Mouse (Mus musculus) spleen, adult 2 months (tissue): ENCODE measurements around the gene Ttll11. TPM values are rescaled to one million over a fixed set of nuclear protein-coding genes. Genes with fewer than 3 reads are reported as not detected.

Source experiments
- DNase-seq, 2 experiments: peaks; one replicate each; pipeline versions ENCODE4 v3.0.0 to v3.0.0-alpha.2; 2012 to 2021; ENCODE audit warnings: low spot score in 2 of 2, low read depth in 1 of 2
- H3K27ac ChIP-seq: fragments of 200-500 bp; 2 replicates; pipeline ENCODE4 v1.5.1; 2012; ENCODE audit warnings: low read length, inconsistent platforms; ENCODE audit not compliant: insufficient read depth
- H3K27me3 ChIP-seq: fragments of 200-500 bp; 2 replicates; pipeline ENCODE4 v1.6.1; 2012; ENCODE audit warnings: mild to moderate bottlenecking, moderate library complexity, low read length, inconsistent platforms; ENCODE audit not compliant: control insufficient read depth, insufficient read depth
- H3K36me3 ChIP-seq: fragments of 200-500 bp; 2 replicates; pipeline ENCODE4 v1.6.1; 2012; ENCODE audit warnings: mild to moderate bottlenecking, low read length, inconsistent platforms; ENCODE audit not compliant: control insufficient read depth, insufficient read depth
- H3K4me1 ChIP-seq: fragments of 200-500 bp; 2 replicates; pipeline ENCODE4 v1.6.1; 2011; ENCODE audit warnings: inconsistent platforms; ENCODE audit not compliant: control insufficient read depth, insufficient read depth, insufficient read length
- H3K4me3 ChIP-seq: fragments of 200-500 bp; 2 replicates; pipeline ENCODE4 v1.5.1; 2011; ENCODE audit warnings: mild to moderate bottlenecking, inconsistent platforms; ENCODE audit not compliant: insufficient read depth, insufficient read length; ENCODE audit errors: extremely low read depth
- CTCF ChIP-seq: fragments of 200-500 bp; IDR thresholded peaks from 2 replicates; pipeline ENCODE4 v1.5.1; 2011; ENCODE audit warnings: mild to moderate bottlenecking, inconsistent platforms; ENCODE audit not compliant: insufficient read depth, insufficient read length, insufficient replicate concordance; ENCODE audit errors: extremely low read depth
- POLR2A ChIP-seq: fragments of 200-500 bp; IDR thresholded peaks from 2 replicates; pipeline ENCODE4 v1.6.1; 2011; ENCODE audit warnings: low read depth, low read length, inconsistent platforms
- WGBS: fragments of 180-500 bp; shearing (Covaris S2); methylation state at CpG from one replicate; pipeline ENCODE4 v1.1.7; 2018; 5-methylcytosine and 5-hydroxymethylcytosine counted together
- polyA plus RNA-seq: library from polyadenylated mRNA; depleted of rRNA; stranded (reverse); fragments of >200 nt; gene quantifications from 2 replicates; pipeline ENCODE4 v1.2.3, GENCODE M21; 2012

Ttll11 gene
- polyA plus RNA-seq, 1 experiment = 1.3 TPM

DNA sequence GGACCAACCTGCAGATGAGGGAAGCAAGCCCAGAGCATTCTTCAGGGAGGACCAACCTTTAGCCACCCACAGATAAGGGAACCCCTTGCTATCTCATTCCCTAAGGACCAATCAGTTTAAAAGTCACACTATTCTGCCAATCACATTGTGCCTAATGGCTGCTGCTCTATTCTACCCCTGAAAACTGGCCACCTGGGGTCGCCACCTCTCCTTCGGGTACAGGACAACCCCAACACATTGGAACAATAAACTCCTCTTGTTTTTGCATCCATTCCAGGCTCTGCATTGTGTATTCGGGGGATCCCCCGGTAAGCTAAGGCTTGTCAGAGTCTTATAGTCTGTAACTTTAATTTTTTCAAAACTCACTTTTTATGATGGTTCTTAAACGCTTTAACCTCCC lies 218.3 kb downstream of the Ttll11 start:
- Histone ChIP-seq H3K36me3 (no peaks in the 10 kb centered on the region), H3K27me3 (no peaks in the 10 kb centered on the region), H3K4me3 (no peak overlapping the region), H3K4me1 (no peaks in the 10 kb centered on the region; the same call in 1 of the 2 replicates), H3K27ac (no peak overlapping the region)
- WGBS = 87% methylated on average over 5 of the region's 5 CpGs
- no peak for DNase-seq
- no peak for TF ChIP-seq POLR2A
- TF ChIP-seq CTCF = no peak

DNA sequence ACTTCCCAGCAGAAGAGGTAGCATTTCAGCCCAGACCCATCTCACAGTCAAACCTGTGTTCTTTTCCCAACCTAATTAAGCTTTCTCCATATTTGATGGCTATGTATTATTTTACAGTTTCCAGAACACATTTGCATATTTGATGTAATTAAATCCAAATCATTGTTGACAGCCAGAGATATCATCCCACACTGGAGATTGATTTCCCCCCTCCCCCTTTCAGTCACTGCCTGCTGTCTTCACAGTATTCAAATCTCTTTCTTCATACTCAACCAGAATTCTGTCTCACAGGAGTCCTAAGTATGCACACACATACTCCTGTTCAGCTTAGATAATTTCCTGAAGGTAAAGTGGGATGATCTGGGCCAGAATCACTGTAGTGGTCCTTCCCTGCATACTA lies 218.8 kb downstream of the Ttll11 start:
- TF ChIP-seq CTCF (no peak), POLR2A (no peak)
- no peak overlapping the region for H3K4me3 ChIP-seq
- no peaks in the 10 kb centered on the region for H3K27me3 ChIP-seq

DNA sequence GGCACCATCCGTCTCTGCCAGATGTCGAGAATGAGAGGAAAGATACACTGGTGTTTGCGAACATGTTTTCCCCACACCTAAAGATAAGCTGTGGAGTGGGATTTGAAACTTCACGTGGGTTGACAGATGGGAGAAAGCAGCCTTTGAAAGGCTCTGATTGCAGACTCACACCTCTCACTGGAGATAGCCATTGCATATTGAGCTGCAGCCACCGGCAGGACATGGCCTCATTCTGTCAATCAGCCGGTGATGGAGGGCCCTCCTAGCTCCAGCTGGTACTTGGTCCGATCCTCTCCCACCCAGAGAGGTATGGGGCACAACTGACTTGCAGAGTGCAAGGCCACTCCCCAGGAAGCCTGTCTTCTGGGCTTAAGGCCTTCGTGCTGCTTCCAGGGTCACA lies 219.4 kb downstream of the Ttll11 start:
- peaks cover 5% of the 10 kb centered on the region; the same call in 1 of the 2 replicates for H3K4me1 ChIP-seq
- TF ChIP-seq POLR2A = no peak
- no peak for TF ChIP-seq CTCF
- H3K36me3 ChIP-seq = no peaks in the 10 kb centered on the region
- no peak overlapping the region for H3K4me3 ChIP-seq
- WGBS = 90% methylated on average over 8 of the region's 8 CpGs
- no peak for DNase-seq
- no peaks in the 10 kb centered on the region for H3K27me3 ChIP-seq
- no peak overlapping the region for H3K27ac ChIP-seq

More for the DNA sequence above, 218.8 kb downstream of the Ttll11 start:
- H3K4me1 ChIP-seq = peaks cover 3% of the 10 kb centered on the region; the same call in 1 of the 2 replicates
- H3K27ac ChIP-seq = no peak overlapping the region
- DNase-seq = no peak
- H3K36me3 ChIP-seq = no peaks in the 10 kb centered on the region

DNA sequence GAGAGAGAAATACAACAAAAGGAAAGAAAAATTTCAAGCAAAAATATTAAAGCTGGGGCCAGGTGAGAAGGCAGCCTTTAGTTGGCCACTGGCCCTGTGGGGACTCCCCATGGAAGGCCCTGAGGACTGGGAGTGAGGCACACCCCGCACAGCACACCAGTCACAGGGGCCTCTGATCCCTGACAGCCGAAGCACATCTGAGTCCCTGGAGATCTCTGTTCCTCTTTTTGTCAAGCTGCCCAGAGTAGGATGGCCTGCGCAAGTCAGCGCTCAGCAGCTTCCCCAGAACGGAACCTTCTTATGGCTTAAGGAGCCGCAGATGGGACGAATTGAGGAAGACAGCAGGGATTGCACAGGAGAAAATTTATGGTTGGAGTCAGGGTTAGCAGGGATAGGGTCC lies 223.2 kb downstream of the Ttll11 start:
- peak; percentile 21 to 40 for DNase-seq
- H3K4me3 ChIP-seq = no peak overlapping the region
- H3K27ac ChIP-seq = no peak overlapping the region
- TF ChIP-seq CTCF (no peak), POLR2A (no peak)
- no peaks in the 10 kb centered on the region for H3K36me3 ChIP-seq
- peaks cover 5% of the 10 kb centered on the region; the same call in 1 of the 2 replicates for H3K4me1 ChIP-seq
- no peaks in the 10 kb centered on the region for H3K27me3 ChIP-seq
- WGBS = 18% methylated on average over 7 of the region's 7 CpGs

DNA sequence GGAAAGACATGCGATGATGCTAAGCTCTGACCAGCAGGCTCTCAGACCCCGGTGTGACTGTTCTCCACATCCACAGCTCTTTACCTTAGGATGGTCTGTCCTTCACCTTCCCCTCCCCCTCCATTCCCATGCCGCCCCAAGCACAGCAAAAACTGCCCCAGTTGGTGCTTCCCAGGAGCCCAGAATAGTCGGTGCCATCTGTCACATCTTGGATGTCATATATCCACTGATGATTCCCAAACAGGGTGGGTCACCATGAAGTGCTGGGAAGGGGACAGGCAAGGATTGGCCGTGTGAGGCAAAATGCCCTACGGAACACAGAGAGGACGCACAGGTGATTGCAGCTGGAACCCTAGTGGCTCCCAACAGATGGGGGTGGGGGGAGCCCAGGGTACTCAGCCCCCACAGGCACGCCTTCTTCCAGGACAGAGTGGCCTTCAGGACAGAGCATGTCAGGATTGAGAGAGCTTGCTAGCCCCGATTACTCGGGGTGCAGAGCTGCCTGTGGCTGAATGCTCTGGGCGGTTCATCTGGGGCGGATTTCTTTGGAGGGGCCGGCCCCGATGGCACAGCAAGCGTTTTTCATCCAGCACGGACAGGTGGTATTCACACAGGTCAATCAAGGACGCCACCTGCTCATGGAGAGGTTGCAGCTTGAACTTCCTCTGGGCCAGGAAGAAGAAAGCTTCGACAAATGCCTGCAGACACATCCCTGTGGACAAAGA lies 227.8 kb downstream of the Ttll11 start:
- no peak for TF ChIP-seq POLR2A
- no peak for TF ChIP-seq CTCF
- Histone ChIP-seq H3K27me3 (no peaks in the 10 kb centered on the region), H3K36me3 (no peaks in the 10 kb centered on the region), H3K4me1 (peaks cover 5% of the 10 kb centered on the region; the same call in 1 of the 2 replicates), H3K4me3 (no peak overlapping the region), H3K27ac (no peak overlapping the region)
- WGBS = 87% methylated on average over 18 of the region's 18 CpGs
- DNase-seq = no peak

DNA sequence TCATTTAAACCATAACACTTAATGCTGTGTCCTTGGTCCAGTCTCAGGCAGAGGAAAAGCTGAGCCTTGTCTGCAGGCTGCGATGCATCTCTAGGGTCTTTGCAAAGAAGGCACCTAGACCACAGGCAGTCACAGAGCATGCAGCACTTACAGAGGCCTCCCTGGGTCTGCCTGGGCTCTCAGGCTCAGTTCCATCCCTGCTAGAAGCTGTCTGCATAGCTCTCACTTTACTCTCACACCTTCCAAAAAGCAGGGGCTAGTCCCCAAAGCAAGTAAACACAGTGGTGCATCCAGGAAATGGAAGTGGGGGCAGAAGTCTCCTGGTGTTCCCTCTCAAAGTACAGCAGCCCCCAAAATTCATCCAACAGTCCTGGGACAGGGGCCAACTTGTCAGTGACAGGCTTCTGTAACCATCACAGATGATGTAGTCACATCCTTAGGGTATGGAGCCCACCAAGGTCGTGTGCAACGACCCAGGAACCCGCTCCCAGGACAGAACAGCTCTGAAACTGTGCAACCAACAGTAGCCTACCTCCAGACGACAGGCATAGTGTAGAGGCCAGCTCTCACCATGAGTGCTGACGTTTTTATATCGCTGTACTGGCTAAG lies 229.1 kb downstream of the Ttll11 start:
- H3K27ac ChIP-seq = no peak overlapping the region
- no peaks in the 10 kb centered on the region for H3K27me3 ChIP-seq
- 83% methylated on average over 7 of the region's 7 CpGs for WGBS
- H3K4me3 ChIP-seq = no peak overlapping the region
- DNase-seq = no peak
- H3K36me3 ChIP-seq = no peaks in the 10 kb centered on the region
- TF ChIP-seq CTCF = no peak
- no peak for TF ChIP-seq POLR2A
- no peaks in the 10 kb centered on the region for H3K4me1 ChIP-seq

DNA sequence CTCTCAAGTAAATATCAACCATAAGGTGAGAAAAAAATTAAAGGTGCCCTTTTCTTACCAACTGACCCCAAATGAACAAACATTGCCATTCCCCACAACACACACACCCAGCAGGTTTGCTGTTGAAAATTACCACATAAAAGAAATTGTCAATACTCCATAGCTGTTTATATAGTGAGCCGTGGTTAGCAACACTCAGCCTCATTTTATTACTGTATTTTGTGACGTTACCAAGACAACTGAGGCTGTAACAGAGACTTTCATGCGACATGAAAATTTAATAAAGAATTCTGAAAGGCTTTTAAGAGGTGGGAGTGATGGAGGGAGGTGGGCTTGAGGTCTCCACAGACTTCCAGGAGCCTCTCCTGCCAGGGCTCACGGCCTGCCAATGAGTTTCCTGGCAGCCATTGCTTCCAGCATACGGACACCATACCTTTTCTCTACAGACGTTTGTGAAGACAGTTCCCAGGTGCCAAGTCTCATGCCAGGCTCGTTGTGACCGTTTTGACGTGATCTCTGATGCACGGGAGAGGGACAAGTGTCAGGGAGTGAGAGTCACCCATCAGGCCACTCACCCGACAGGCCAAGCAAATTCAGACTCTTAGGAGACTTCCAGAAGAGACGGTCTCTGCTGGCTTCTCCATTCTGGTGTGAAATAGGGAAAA lies 232.2 kb downstream of the Ttll11 start:
- Histone ChIP-seq H3K4me1 (no peaks in the 10 kb centered on the region), H3K4me3 (no peak overlapping the region), H3K27me3 (no peaks in the 10 kb centered on the region), H3K27ac (no peak overlapping the region), H3K36me3 (no peaks in the 10 kb centered on the region)
- 81% methylated on average over 12 of the region's 12 CpGs for WGBS
- no peak for TF ChIP-seq CTCF
- no peak for TF ChIP-seq POLR2A
- DNase-seq = no peak
